Mouse (Mus musculus) olfactory bulb, adult 2 months (tissue): ENCODE results near the gene Pdcd2l. TPM values are rescaled to one million over a fixed set of nuclear protein-coding genes. Genes with fewer than 3 reads are reported as not detected.

Source experiments
- H3K27ac ChIP-seq: fragments of 200-500 bp; 2 replicates; pipeline ENCODE4 v1.5.1; 2012; ENCODE audit warnings: low read depth, low read length; ENCODE audit not compliant: insufficient read depth
- H3K4me1 ChIP-seq: fragments of 200-500 bp; 2 replicates; pipeline ENCODE4 v1.6.1; 2012; ENCODE audit warnings: low read length; ENCODE audit not compliant: control insufficient read depth, insufficient read depth
- H3K4me3 ChIP-seq: fragments of 200-500 bp; 2 replicates; pipeline ENCODE4 v1.5.1; 2012; ENCODE audit warnings: mild to moderate bottlenecking, low read depth, low read length, moderate library complexity; ENCODE audit not compliant: insufficient read depth
- CTCF ChIP-seq: fragments of 200-500 bp; IDR thresholded peaks from 2 replicates; pipeline ENCODE4 v1.5.1; 2012; ENCODE audit warnings: low read depth, mild to moderate bottlenecking, low read length, moderate library complexity; ENCODE audit not compliant: insufficient read depth
- POLR2A ChIP-seq: fragments of 200-500 bp; IDR thresholded peaks from 2 replicates; pipeline ENCODE4 v1.6.1; 2012; ENCODE audit warnings: mild to moderate bottlenecking, low read depth, low read length, moderate library complexity; ENCODE audit not compliant: insufficient read depth
- WGBS: fragments of 180-500 bp; shearing (Covaris S2); methylation state at CpG from one replicate; pipeline ENCODE4 v1.1.7; 2018; 5-methylcytosine and 5-hydroxymethylcytosine counted together
- polyA plus RNA-seq: library from polyadenylated mRNA; stranded (reverse); fragments of >200 nt; gene quantifications from 2 replicates; pipeline ENCODE4 v1.2.4, GENCODE M21; 2012; ENCODE audit warnings: low replicate concordance; ENCODE audit not compliant: missing spikeins, insufficient read depth, insufficient read length

Pdcd2l gene
- polyA plus RNA-seq, 1 experiment = not detected

GRCm38 (mm10) chr7:34230116-34230515 is 33.7 kb upstream of the Pdcd2l start, which contains the start of gene Gpi1:
Gpi1 (minus strand) TSS chr7:34230336.
- WGBS = 1% methylated on average over 39 of the region's 39 CpGs

GRCm38 (mm10) chr7:34229691-34230111 is 33.2 kb upstream of the Pdcd2l start:
- Histone ChIP-seq H3K4me3 (peak overlapping the region; percentile 92), H3K4me1 (peaks cover 30% of the 10 kb centered on the region), H3K27ac (peak overlapping the region; percentile 91)
- TF ChIP-seq POLR2A (peak; percentile 13; the same call in 1 of the 2 replicates), CTCF (no peak)
- WGBS = 0% methylated on average over 19 of the region's 19 CpGs

More at GRCm38 (mm10) chr7:34230116-34230515, 33.7 kb upstream of the Pdcd2l start, which contains the start of gene Gpi1:
- Histone ChIP-seq H3K27ac (peak within 1 kb of the TSS; percentile 91), H3K4me1 (peaks cover 30% of the 10 kb centered on the region), H3K4me3 (peak within 1 kb of the TSS; percentile 92)
- TF ChIP-seq POLR2A (peak; percentile 40), CTCF (no peak)

GRCm38 (mm10) chr7:34229153-34229552 is 32.7 kb upstream of the Pdcd2l start:
- Histone ChIP-seq H3K27ac (0 out of 2 replicates have a peak overlapping the region, but pooled peaks have one; percentile 91), H3K4me1 (peaks cover 30% of the 10 kb centered on the region), H3K4me3 (peak overlapping the region; percentile 92)
- TF ChIP-seq CTCF = no peak
- TF ChIP-seq POLR2A = no peak
- 19% methylated on average over 5 of the region's 5 CpGs for WGBS

GRCm38 (mm10) chr7:34228641-34229040 is 32.2 kb upstream of the Pdcd2l start:
- Histone ChIP-seq H3K4me3 (peak overlapping the region; percentile 92), H3K27ac (no peak overlapping the region), H3K4me1 (peaks cover 28% of the 10 kb centered on the region)
- 21% methylated on average over 7 of the region's 9 CpGs for WGBS
- TF ChIP-seq CTCF = no peak

GRCm38 (mm10) chr7:34226846-34227245 is 30.4 kb upstream of the Pdcd2l start:
- peaks cover 26% of the 10 kb centered on the region for H3K4me1 ChIP-seq
- no peak overlapping the region for H3K4me3 ChIP-seq
- WGBS = 91% methylated on average over 12 of the region's 12 CpGs
- TF ChIP-seq POLR2A (no peak), CTCF (no peak)
- no peak overlapping the region for H3K27ac ChIP-seq

- TF ChIP-seq CTCF = no peak
- no peak for TF ChIP-seq POLR2A
- Histone ChIP-seq H3K4me1 (peaks cover 29% of the 10 kb centered on the region), H3K4me3 (no peak overlapping the region), H3K27ac (no peak overlapping the region)
- 50% methylated on average over 8 of the region's 8 CpGs for WGBS
Measured at GRCm38 (mm10) chr7:34226086-34226485, 29.6 kb upstream of the Pdcd2l start.

GRCm38 (mm10) chr7:34224308-34224707 is 27.8 kb upstream of the Pdcd2l start:
- Histone ChIP-seq H3K4me1 (peaks cover 28% of the 10 kb centered on the region), H3K27ac (no peak overlapping the region), H3K4me3 (no peak overlapping the region)
- 91% methylated on average over 6 of the region's 6 CpGs for WGBS
- TF ChIP-seq POLR2A (no peak), CTCF (no peak)

GRCm38 (mm10) chr7:34222340-34222739 is 25.9 kb upstream of the Pdcd2l start:
- Histone ChIP-seq H3K4me3 (no peak overlapping the region), H3K4me1 (peaks cover 14% of the 10 kb centered on the region), H3K27ac (no peak overlapping the region)
- TF ChIP-seq CTCF = no peak
- no peak for TF ChIP-seq POLR2A
- 91% methylated on average over 10 of the region's 10 CpGs for WGBS

- Histone ChIP-seq H3K4me1 (peaks cover 8% of the 10 kb centered on the region), H3K27ac (no peak overlapping the region), H3K4me3 (no peak overlapping the region)
- 85% methylated on average over 9 of the region's 9 CpGs for WGBS
- no peak for TF ChIP-seq POLR2A
- TF ChIP-seq CTCF = no peak
Measured at GRCm38 (mm10) chr7:34221594-34222250, 25.3 kb upstream of the Pdcd2l start.
